ENCODE assay signal across 8 mouse cellular contexts in genomic region chr16:16600461-16600860, GRCm38 (mm10). TPM values are rescaled to one million over a fixed set of nuclear protein-coding genes. Genes with fewer than 3 reads are reported as not detected.
A peak's percentile ranks its signal among the peaks of the same experiment; 100 is the strongest.
DNase-seq lines count a peak whose midpoint lies in the region; ATAC-seq and TF ChIP-seq lines count a peak whose summit lies in the region.

Fgd4 (minus strand) TSS chr16:16600549.

- TF ChIP-seq CTCF in brain, embryonic 14.5 days (IDR thresholded peaks at IDR 0.05; ENCODE audit: borderline replicate concordance, extremely low read depth, insufficient read depth, insufficient read length) = no peak
- no peak for TF ChIP-seq CTCF in kidney, postnatal 0 days (IDR thresholded peaks at IDR 0.05; ENCODE audit: low read depth)

- H3K9ac ChIP-seq in kidney, postnatal 0 days (ENCODE audit: low read depth, low read length) = peak within 1 kb of the TSS; percentile 90

- DNase-seq in kidney, adult 18-20 months = peak; percentile 4
- no peak for DNase-seq in kidney, postnatal 10 days
- no peak for DNase-seq in brain, embryonic 14.5 days (ENCODE audit: low read depth)
- DNase-seq in heart, adult 8-10 months (ENCODE audit: low spot score) = no peak
- DNase-seq in kidney, postnatal 0 days (ENCODE audit: low spot score) = peak; percentile 88
- peak; percentile 55 for DNase-seq in mesoderm, embryonic 11.5 days (ENCODE audit: low read depth, low spot score)
- no peak for DNase-seq in cerebellum, postnatal 4 days (ENCODE audit: low spot score in 2 of 2)

- TF ChIP-seq POLR2A in brain, embryonic 14.5 days (IDR thresholded peaks at IDR 0.05; ENCODE audit: borderline replicate concordance, extremely low read depth, insufficient read depth, insufficient read length, poor library complexity, severe bottlenecking) = no peak

- peak within 1 kb of the TSS; percentile 96 for H3K27ac ChIP-seq in kidney, postnatal 0 days

- ATAC-seq in kidney, postnatal 0 days (replicated peaks; ENCODE audit: low FRiP score, low read depth) = peak; percentile 80
- no peak for ATAC-seq in activated CD4-positive, CD25-positive, alpha-beta regulatory T cell, adult 4 months

- H3K4me2 ChIP-seq in kidney, postnatal 0 days (ENCODE audit: low read length) = peak within 1 kb of the TSS; percentile 96

- H3K27me3 ChIP-seq in kidney, postnatal 0 days (ENCODE audit: insufficient read depth, low read length) = no peaks in the 10 kb centered on the region

- H3K4me1 ChIP-seq in kidney, postnatal 0 days (replicated peaks; ENCODE audit: insufficient read depth, low read length) = no peaks in the 10 kb centered on the region

- no peaks in the 10 kb centered on the region for H3K36me3 ChIP-seq in kidney, postnatal 0 days (ENCODE audit: insufficient read depth, low read length)

- WGBS in kidney, postnatal 0 days = 17% methylated on average over 5 of the region's 5 CpGs

- peak within 1 kb of the TSS; percentile 83 for H3K4me3 ChIP-seq in kidney, postnatal 0 days (replicated peaks; ENCODE audit: low read depth, low read length)

- no peaks in the 10 kb centered on the region for H3K9me3 ChIP-seq in kidney, postnatal 0 days (replicated peaks; ENCODE audit: low read length)

RNA-seq across cellular contexts. Expression of gene Fgd4, which starts in this region (rescaled TPM):
- 13.1 and 15.5 TPM in 2 replicates for polyA plus RNA-seq in brain, embryonic 14.5 days (2012; rRNA removed)
- 10 to 100 TPM; 38.1 to 50.1 (median 43.2) TPM for total RNA-seq in heart, adult 8-10 months (2022)
- 8.8 and 9.3 TPM in 2 replicates for polyA plus RNA-seq in kidney, postnatal 0 days (2015; fragmentation: Nextera tagmentation; extraction: Ambion mirVana)
- under 1 TPM in 1 of 2 experiments, not detected in 1; 0.24 TPM for polyA plus RNA-seq in activated CD4-positive, CD25-positive, alpha-beta regulatory T cell, adult 4 months (2017; shearing (Covaris generic))

Comparison
In these comparisons a context has a peak if more than half of its experiments do, and no peak if none do; other contexts are left out.
1. DNase-seq: peak in kidney, adult 18-20 months (single experiment), kidney, postnatal 0 days (single experiment) and mesoderm, embryonic 11.5 days (single experiment); none in kidney, postnatal 10 days (single experiment), brain, embryonic 14.5 days (single experiment), heart, adult 8-10 months (single experiment) and cerebellum, postnatal 4 days (0 of 2).